Mouse (Mus musculus) limb, embryonic 12.5 days (tissue): ENCODE results near the gene Agpat2. TPM values are rescaled to one million over a fixed set of nuclear protein-coding genes. Genes with fewer than 3 reads are reported as not detected.

Experiments
- ATAC-seq: fragments of 200-750 bp; cut with Nextera tagmentation; 2 replicates; pipeline ENCODE4 v1.8.0; 2017; ENCODE audit warnings: low read depth, moderate TSS enrichment; ENCODE audit not compliant: insufficient number of reproducible peaks, insufficient read depth, low FRiP score, low TSS enrichment
- H3K27ac ChIP-seq: fragments of 300-500 bp; sonication (generic); 2 replicates; pipeline ENCODE4 v1.5.1; 2016; ENCODE audit warnings: mild to moderate bottlenecking, moderate library complexity
- H3K27me3 ChIP-seq: fragments of 300-500 bp; sonication (generic); 2 replicates; pipeline ENCODE4 v1.6.1; 2016; ENCODE audit warnings: mild to moderate bottlenecking, moderate library complexity
- H3K36me3 ChIP-seq: fragments of 300-500 bp; sonication (generic); 2 replicates; pipeline ENCODE4 v1.6.1; 2016; ENCODE audit warnings: mild to moderate bottlenecking, moderate library complexity
- H3K4me1 ChIP-seq: fragments of 300-500 bp; sonication (generic); replicated peaks from 2 replicates; pipeline ENCODE4 v1.6.1; 2016
- H3K4me2 ChIP-seq: fragments of 300-500 bp; sonication (generic); 2 replicates; pipeline ENCODE4 v1.6.1; 2016; ENCODE audit warnings: mild to moderate bottlenecking, moderate library complexity
- H3K4me3 ChIP-seq: fragments of 300-500 bp; sonication (generic); replicated peaks from 2 replicates; pipeline ENCODE4 v1.5.1; 2016; ENCODE audit warnings: mild to moderate bottlenecking
- H3K9ac ChIP-seq: fragments of 300-500 bp; sonication (generic); replicated peaks from 2 replicates; pipeline ENCODE4 v1.6.1; 2016; ENCODE audit warnings: mild to moderate bottlenecking, moderate library complexity
- H3K9me3 ChIP-seq: fragments of 300-500 bp; sonication (generic); 2 replicates; pipeline ENCODE4 v1.6.1; 2016; ENCODE audit warnings: mild to moderate bottlenecking, moderate library complexity
- WGBS: fragments of 180-500 bp; shearing (Covaris S2); methylation state at CpG from one replicate; pipeline ENCODE4 v1.1.7; 2016; 5-methylcytosine and 5-hydroxymethylcytosine counted together
- polyA plus RNA-seq: library from polyadenylated mRNA; unstranded; fragments of >200 nt; fragmentation: Nextera tagmentation; extraction: Ambion mirVana; gene quantifications from 2 replicates; pipeline ENCODE4 v1.2.1, GENCODE M21; 2016

Gene Agpat2
- 17.1 and 18.4 TPM in 2 replicates for polyA plus RNA-seq

GRCm38 (mm10) chr2:26603720-26604671 is at the start of gene Agpat2:
TSS of gene Agpat2 (minus strand) at chr2:26604417.
- under 1% methylated on average over 97 of the region's 103 CpGs for WGBS
- Histone ChIP-seq H3K27ac (peak within 1 kb of the TSS; percentile 73), H3K9me3 (no peaks in the 10 kb centered on the region), H3K4me3 (peak within 1 kb of the TSS; percentile 66), H3K9ac (peak within 1 kb of the TSS; percentile 84), H3K4me1 (peaks cover 14% of the 10 kb centered on the region), H3K36me3 (no peaks in the 10 kb centered on the region), H3K27me3 (peaks cover 34% of the 10 kb centered on the region), H3K4me2 (peak within 1 kb of the TSS; percentile 82)
- peak; percentile 70 for ATAC-seq

DNA sequence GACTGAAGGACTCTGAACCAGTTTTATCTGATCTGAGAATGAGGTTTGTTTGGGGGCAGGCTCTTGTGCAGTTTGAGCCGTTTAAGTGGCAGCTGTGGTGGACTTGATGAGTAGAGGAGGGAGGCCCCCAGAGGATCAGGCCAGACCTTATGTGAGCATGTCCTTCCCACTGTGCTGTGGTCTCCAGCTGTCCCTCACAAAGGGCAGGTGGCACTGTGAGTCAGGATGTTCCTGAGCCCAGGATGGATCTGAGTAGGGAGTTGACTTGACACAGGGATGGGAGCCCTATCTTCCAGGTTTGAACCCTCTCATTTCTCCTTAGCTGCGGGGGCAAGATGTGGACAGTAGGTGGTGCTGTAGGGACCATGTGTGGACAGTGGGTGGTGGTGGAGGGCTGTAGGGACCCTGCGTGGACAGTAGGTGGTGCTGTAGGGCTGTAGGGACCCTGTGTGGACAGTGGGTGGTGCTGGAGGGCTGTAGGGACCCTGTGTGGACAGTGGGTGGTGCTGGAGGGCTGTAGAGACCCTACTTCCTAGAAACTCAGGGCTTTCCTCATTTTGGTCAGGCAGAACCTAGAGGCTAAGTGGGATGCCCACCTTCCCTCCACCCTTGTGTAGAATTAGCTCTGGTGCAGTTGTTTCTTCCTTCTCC is 42.6 kb upstream of the Agpat2 start:
- no peak overlapping the region for H3K4me3 ChIP-seq
- no peaks in the 10 kb centered on the region for H3K27me3 ChIP-seq
- peak; percentile 93 for ATAC-seq
- no peak overlapping the region for H3K9ac ChIP-seq
- no peak overlapping the region for H3K27ac ChIP-seq
- H3K4me1 ChIP-seq: no peaks in the 10 kb centered on the region
- no peaks in the 10 kb centered on the region for H3K36me3 ChIP-seq
- H3K4me2 ChIP-seq: no peak overlapping the region
- 26% methylated on average over 3 of the region's 3 CpGs for WGBS
- no peaks in the 10 kb centered on the region for H3K9me3 ChIP-seq

- no peaks in the 10 kb centered on the region for H3K9me3 ChIP-seq
- no peak overlapping the region for H3K27ac ChIP-seq
- no peak overlapping the region for H3K4me2 ChIP-seq
- ATAC-seq: no peak
- no peak overlapping the region for H3K4me3 ChIP-seq
- H3K36me3 ChIP-seq: peaks cover 1% of the 10 kb centered on the region; the same call in 1 of the 2 replicates
- peaks cover 8% of the 10 kb centered on the region for H3K4me1 ChIP-seq
- 61% methylated on average over 2 of the region's 2 CpGs for WGBS
- no peak overlapping the region for H3K9ac ChIP-seq
- H3K27me3 ChIP-seq: no peaks in the 10 kb centered on the region
Measured at GRCm38 (mm10) chr2:26643942-26644341, 39.7 kb upstream of the Agpat2 start.

GRCm38 (mm10) chr2:26641006-26641647 is 36.9 kb upstream of the Agpat2 start:
- H3K27me3 ChIP-seq: no peaks in the 10 kb centered on the region
- H3K36me3 ChIP-seq: peaks cover 29% of the 10 kb centered on the region
- WGBS: 66% methylated on average over 7 of the region's 7 CpGs
- ATAC-seq: no peak
- H3K9ac ChIP-seq: 0 out of 2 replicates have a peak overlapping the region, but pooled peaks have one; percentile 37
- 0 out of 2 replicates have a peak overlapping the region, but pooled peaks have one; percentile 23 for H3K4me2 ChIP-seq
- no peaks in the 10 kb centered on the region for H3K9me3 ChIP-seq
- no peak overlapping the region for H3K4me3 ChIP-seq
- peaks cover 22% of the 10 kb centered on the region for H3K4me1 ChIP-seq
- no peak overlapping the region for H3K27ac ChIP-seq

- no peaks in the 10 kb centered on the region for H3K27me3 ChIP-seq
- WGBS: 3% methylated on average over 49 of the region's 49 CpGs
- peak overlapping the region; percentile 84 for H3K27ac ChIP-seq
- H3K9me3 ChIP-seq: no peaks in the 10 kb centered on the region
- peak overlapping the region; percentile 95 for H3K4me3 ChIP-seq
- peak overlapping the region; percentile 85 for H3K4me2 ChIP-seq
- H3K9ac ChIP-seq: peak overlapping the region; percentile 94
- peak; percentile 70 for ATAC-seq
- peaks cover 22% of the 10 kb centered on the region for H3K4me1 ChIP-seq
- H3K36me3 ChIP-seq: peaks cover 39% of the 10 kb centered on the region
Measured at GRCm38 (mm10) chr2:26639838-26640830, 35.9 kb upstream of the Agpat2 start.

DNA sequence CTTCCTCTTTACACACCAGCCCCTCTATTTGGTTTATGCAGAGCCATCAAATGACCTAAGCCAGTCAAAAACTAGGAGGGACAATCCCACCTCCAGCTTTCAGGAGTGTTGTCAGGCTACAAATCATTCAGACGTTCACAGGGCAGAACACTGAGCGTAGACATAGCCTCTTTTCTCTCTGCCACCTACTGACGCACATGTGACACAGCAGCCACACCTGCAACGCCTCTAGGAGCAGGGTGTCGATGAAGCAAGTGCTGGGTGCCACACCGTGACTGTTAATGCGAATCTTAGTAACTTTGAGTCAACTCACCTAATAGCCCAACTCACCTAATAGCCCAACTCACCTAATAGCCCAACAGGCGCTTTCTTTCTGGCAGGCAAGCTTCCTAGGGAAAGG is 34.9 kb upstream of the Agpat2 start:
- peaks cover 25% of the 10 kb centered on the region for H3K4me1 ChIP-seq
- H3K4me2 ChIP-seq: peak overlapping the region; percentile 85
- no peak overlapping the region for H3K27ac ChIP-seq
- peak overlapping the region; percentile 95 for H3K4me3 ChIP-seq
- H3K9me3 ChIP-seq: no peaks in the 10 kb centered on the region
- ATAC-seq: no peak
- no peaks in the 10 kb centered on the region for H3K27me3 ChIP-seq
- H3K9ac ChIP-seq: peak overlapping the region; percentile 94
- WGBS: 8% methylated on average over 8 of the region's 8 CpGs
- peaks cover 50% of the 10 kb centered on the region for H3K36me3 ChIP-seq

GRCm38 (mm10) chr2:26638572-26638971 is 34.4 kb upstream of the Agpat2 start:
- Histone ChIP-seq H3K4me2 (peak overlapping the region; percentile 85), H3K27me3 (no peaks in the 10 kb centered on the region), H3K36me3 (peaks cover 55% of the 10 kb centered on the region), H3K9ac (peak overlapping the region; percentile 94), H3K27ac (no peak overlapping the region; the same call in 1 of the 2 replicates), H3K4me1 (peaks cover 25% of the 10 kb centered on the region), H3K4me3 (peak overlapping the region; percentile 95), H3K9me3 (no peaks in the 10 kb centered on the region)
- 75% methylated on average over 5 of the region's 5 CpGs for WGBS
- ATAC-seq: no peak

DNA sequence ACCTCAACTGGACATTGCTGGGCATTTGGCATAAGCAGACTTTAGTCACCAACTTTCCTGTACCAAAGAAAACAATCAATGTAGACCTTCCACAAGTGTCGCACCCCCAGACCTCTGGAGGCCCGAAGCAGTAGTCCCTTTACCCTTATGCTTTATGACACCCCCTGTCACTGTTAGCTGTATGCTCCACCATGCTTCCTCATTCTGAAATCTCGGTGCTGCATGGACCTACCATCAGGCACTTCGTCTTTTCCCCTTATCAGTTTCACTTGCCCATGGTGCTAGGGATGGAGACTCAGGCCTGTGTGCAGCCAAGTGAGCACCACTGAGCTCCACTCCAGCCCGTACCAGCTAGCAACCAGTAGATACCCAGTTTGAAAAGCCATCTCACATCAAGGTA is 33.8 kb upstream of the Agpat2 start:
- H3K4me3 ChIP-seq: peak overlapping the region; percentile 95
- WGBS: 88% methylated on average over 5 of the region's 5 CpGs
- no peak for ATAC-seq
- peaks cover 26% of the 10 kb centered on the region for H3K4me1 ChIP-seq
- H3K9me3 ChIP-seq: no peaks in the 10 kb centered on the region
- no peaks in the 10 kb centered on the region for H3K27me3 ChIP-seq
- no peak overlapping the region for H3K9ac ChIP-seq
- H3K27ac ChIP-seq: no peak overlapping the region
- peak overlapping the region; percentile 85 for H3K4me2 ChIP-seq
- H3K36me3 ChIP-seq: peaks cover 58% of the 10 kb centered on the region

- H3K9me3 ChIP-seq: no peaks in the 10 kb centered on the region
- peak overlapping the region; percentile 85; the same call in 1 of the 2 replicates for H3K4me2 ChIP-seq
- no peak overlapping the region for H3K27ac ChIP-seq
- H3K9ac ChIP-seq: no peak overlapping the region
- WGBS: 81% methylated on average over 4 of the region's 4 CpGs
- no peak for ATAC-seq
- H3K4me1 ChIP-seq: peaks cover 32% of the 10 kb centered on the region
- H3K36me3 ChIP-seq: peaks cover 63% of the 10 kb centered on the region
- no peak overlapping the region for H3K4me3 ChIP-seq
- no peaks in the 10 kb centered on the region for H3K27me3 ChIP-seq
Measured at GRCm38 (mm10) chr2:26637316-26637932, 33.2 kb upstream of the Agpat2 start.

- H3K4me1 ChIP-seq: peaks cover 36% of the 10 kb centered on the region
- no peak overlapping the region for H3K27ac ChIP-seq
- no peaks in the 10 kb centered on the region for H3K9me3 ChIP-seq
- WGBS: 54% methylated on average over 2 of the region's 2 CpGs
- no peak overlapping the region for H3K4me3 ChIP-seq
- ATAC-seq: no peak
- H3K4me2 ChIP-seq: no peak overlapping the region
- H3K27me3 ChIP-seq: no peaks in the 10 kb centered on the region
- peaks cover 70% of the 10 kb centered on the region for H3K36me3 ChIP-seq
- H3K9ac ChIP-seq: no peak overlapping the region
Measured at GRCm38 (mm10) chr2:26636325-26636635, 32.1 kb upstream of the Agpat2 start.
